Mouse (Mus musculus) T-cell, adult 2 months (primary cell): ENCODE results near the gene Hao1.

ENCODE experiments used
- DNase-seq: peaks from one replicate; pipeline ENCODE4 v3.0.0; 2022; ENCODE audit warnings: low spot score

Gene Hao1

DNA sequence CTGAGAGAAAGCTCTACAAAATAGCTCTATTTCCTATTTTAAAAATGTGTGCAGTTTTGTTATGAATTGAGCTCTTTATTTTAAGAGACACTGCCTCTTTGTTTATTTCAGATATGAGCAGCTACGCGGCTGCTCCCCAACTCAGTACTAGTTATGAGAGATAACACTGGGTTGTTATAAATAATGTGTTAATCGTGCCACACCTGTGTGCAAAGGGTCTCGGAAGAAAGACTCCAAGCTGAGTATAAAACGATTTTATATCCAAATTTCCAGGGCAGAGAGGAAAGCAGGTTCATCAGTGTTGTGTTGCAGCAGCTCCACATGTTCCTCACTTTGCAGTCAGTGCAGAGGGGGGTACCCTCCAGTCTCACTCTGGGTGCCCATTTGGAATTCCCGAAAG is 91.8 kb downstream of the Hao1 start:
- no peak for DNase-seq

DNA sequence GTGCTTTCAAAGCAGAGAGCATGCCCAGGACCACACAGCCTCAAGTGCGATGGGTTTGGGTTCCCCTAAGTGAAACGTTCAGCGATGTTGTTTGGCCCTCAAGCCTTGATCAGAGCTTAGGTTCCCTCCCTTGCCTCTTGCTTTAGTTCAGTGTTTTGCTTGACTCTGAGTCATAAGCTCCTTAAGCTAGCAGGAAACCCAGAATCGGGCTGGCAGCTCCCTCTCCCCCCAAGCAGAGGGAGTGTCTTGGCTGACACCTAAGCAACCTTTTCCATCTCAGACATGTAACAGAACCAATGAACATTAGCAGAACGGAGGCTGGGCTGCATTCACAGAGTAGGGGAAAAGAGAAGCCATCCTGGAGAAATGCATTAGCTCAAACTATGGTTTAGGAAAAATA is 93.3 kb downstream of the Hao1 start:
- DNase-seq = no peak

DNA sequence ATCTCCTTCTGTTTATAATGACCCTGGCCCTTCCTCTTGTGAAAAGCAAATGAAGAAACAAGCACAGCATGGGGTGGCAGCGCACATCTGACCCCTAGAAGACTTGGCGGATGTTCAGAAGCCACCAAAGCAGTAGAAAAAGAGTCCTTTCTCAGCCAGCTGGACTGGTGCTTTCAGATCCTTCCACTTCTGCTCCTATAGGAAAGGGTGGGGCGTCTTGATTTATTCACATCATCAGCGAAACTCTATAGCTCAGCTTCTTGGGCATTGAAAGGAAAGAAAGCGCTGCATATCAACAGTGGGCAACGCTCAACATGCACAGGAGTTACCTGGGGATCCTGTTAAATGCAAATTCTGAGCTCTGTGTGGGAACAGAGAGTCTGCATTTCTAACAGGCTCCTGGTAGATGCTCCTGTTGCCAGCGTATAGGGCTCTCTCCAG is 98.1 kb downstream of the Hao1 start:
- DNase-seq = no peak

DNA sequence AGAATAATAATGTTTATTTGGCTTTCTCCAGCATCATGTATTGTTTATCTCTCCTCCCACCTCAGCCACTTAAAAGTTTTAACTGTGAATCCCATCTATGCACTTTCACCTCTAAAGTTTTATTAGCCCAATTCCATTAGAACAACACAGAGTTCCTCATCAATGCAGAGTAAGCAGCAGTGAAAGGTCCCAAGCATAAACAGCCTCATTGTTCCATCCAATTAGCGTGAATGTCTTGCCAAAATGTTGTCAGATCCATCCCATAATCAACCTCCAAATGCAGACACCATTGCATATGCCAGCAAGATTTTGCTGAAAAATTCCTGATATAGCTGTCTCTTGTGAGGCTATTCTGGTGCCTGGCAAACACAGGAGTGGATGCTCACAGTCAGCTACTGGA is 101.4 kb downstream of the Hao1 start:
- DNase-seq = no peak

DNA sequence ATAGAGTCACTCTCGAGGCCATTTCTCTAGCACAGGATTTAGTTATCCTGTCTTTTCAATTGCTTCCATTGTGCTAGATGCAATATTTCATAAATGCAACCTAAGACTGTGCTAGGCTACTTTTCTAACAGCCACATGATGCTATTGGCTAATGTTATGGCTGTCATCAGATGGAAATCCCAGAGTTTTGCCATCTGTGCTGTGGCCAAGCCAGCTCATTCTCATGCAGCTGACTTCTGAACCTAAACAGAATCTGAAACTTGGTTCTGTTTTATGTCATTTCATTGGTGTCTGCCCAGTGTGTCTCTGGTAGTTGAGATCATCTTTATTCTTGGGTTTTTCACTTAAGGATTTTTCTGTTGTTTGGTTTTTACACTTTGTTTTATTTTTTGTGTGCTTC is 103.2 kb downstream of the Hao1 start:
- DNase-seq = no peak
